Mouse (Mus musculus) urinary bladder, postnatal 14 days (tissue): ENCODE data around the gene Aars2.
A peak's percentile ranks its signal among the peaks of the same experiment; 100 is the strongest.

ENCODE experiments used
- DNase-seq: peaks from one replicate; pipeline ENCODE4 v3.0.0; 2021; ENCODE audit warnings: low spot score

The Aars2 gene

DNA sequence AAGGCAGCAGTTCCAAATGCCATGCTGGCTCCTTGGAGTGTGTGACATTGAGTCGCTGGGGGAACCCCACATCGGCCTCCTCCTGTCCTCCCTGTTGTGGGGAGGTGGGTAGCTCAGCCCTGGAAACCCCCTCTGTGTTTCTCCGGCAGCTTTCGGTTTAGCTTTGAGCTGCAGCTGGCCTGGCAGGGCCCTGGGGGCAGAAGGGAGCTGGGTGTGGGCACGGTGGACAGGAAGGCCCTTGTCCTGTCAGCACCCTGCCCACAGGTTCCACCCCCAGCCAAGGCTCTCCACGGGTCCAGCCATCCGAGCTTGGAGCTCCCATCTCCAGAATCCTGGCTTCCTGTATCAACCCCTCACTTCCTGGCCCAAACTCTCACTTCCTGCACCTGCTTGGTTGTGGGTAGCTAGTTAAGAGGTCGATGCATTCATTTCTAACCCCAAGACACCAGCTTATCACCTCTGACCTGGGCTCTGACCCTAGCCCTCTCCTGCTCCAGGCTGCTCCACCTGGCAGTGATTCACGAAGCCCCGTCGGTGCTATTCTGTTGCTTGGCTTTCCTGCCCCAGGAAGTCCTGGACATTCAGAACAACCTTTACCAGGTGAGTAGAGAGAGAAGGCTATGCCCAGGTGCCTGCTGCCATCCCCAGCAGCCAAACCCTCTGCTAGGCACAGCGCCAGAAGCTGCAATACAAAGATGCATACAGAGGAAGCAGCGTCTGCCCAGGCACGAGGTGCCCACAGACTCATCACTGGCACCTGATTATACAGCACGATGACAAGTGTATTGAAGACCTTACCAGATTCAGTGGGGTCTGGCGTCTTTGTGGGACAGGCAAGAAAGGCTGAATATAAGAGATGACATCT, 51.6 kb downstream of the Aars2 start:
- no peak for DNase-seq

DNA sequence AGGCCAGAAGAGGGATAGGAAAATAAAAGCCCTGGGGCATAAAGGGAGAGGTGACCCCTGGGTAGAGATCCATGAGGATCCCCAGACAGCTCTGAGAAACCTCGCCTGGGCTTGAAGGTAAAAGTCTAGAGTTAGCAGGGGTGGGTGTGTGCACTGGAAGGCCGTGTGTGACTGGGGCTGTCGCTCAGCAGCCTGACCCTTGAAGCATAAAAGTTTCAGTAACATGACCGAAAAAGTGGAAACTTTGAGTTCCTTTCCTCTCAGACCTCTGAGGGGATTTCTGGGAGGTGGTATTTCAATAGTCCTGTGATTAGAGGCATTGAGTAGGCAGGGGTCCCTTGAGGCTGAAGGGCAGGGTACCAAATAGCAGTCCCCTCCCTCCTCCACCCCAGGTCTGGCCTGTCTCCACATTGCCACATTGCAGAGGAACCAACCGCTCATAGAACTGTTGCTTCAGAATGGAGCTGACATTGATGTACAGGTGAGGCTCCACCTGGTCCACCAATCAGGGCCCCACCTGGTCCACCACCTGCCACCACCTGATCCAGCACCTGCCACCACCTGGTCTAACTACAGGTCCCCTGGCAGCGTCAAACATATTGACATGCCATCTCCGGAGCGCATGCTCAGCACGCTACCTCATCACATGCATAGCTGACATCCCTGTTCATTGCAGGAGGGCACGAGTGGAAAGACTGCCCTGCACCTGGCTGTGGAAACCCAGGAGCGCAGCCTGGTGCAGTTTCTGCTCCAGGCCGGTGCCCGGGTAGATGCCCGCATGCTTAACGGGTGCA, 53.3 kb downstream of the Aars2 start:
- no peak for DNase-seq

DNA sequence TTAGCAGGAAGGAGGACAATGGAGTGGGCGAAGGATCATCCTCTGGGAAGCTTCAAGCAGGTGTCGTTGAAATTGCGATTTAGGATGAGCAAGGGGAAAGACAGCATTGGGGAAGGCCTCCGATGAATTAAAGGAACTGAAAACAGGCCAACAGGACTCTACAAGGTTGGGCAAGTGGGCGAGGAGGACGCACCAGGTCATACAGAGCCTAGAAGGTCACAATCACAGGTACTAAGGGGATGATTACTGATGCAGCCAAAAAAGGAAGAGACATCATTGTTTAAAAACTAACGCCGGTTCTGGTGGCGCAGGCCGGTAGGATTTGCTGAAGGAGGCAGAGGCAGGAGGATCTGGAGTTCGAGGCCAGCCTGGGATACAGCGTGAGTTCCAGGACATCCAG, 56.6 kb downstream of the Aars2 start:
- DNase-seq: no peak

DNA sequence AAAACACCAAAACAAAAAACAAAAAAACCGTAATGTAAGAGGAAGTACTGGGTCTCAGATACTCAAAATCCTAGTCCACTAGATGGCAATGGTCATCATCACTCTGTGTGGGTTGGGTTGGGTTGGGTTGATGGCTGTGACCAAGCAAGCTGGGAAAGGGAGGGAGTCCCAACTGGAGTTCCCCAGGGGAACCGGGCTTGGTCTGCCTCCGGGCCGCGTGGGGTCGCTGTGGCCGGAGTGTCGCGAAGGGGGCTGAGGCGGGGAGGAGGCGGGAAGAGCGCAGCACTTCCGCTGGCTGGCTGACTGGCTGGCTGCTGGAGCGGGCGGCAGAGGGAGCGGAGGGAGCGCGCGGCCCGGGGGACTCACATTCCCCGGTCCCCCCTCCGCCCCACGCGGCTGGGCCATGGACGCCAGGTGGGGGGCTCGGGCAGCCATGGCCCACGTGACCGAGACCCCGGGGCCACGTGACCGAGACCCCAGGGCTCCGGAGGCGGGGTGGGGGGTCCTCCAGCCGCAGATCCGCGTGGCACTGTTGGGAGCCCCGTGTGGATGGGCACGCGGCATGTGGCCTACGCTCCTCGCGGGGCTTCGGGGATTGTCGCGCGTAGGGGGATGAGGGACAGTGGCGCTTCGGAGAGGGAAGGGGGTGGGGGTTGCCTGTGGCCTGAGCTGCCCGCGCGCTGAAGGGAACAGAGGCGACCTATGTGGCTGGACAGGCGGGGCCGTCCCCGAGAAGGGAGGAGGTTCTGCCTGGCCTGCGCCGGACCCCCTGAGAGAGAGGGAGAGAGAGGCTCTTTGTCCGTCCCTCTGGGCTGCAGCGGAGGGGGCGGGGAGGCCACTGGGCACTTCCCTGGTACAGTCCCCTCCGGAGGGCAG, 57.3 kb downstream of the Aars2 start, which contains the start of gene Slc35b2:
Gene Slc35b2, plus strand, starts transcription at position 220 of the 876 bp plus-strand sequence.
- peak; percentile 94 for DNase-seq

DNA sequence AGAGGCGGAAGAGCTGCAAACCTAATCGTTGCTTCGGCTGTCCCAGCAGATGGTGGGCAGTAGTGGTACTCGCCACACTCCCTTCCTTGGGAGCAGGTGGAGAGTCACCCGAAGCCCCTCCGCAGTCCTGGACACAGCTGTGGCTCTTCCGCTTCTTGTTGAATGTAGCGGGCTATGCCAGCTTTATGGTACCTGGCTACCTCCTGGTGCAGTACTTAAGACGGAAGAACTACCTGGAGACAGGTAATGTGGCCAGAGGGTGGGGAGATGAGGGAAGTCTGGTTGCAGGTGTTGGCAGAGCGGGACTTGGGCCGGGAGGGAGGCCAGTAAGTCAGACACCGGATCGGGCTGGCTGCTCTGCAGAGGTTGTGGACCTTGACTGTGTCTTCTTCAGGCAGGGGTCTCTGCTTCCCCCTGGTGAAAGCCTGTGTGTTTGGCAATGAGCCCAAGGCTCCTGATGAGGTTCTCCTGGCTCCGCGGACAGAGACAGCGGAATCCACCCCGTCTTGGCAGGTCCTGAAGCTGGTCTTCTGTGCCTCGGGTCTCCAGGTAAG, 58.0 kb downstream of the Aars2 start:
- DNase-seq: no peak

DNA sequence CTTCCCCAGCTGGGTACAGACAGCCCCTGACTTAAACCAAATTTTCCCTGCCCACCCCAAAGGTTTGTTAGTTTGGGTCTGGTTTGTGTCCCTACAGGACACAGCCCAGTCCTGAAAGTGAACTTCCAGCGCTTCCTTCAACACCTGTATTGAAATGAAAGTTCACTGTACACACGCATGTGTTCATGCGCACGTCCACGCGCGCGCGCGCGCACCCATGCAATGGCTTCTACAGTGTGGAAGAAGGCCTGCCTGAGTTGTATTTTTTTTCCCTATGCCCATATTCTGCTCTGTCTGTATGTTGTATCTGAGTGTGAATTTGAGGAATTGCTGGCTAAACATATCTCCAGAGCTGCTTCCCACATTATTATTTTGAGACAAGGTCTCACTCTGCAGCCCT, 58.5 kb downstream of the Aars2 start:
- DNase-seq: no peak

DNA sequence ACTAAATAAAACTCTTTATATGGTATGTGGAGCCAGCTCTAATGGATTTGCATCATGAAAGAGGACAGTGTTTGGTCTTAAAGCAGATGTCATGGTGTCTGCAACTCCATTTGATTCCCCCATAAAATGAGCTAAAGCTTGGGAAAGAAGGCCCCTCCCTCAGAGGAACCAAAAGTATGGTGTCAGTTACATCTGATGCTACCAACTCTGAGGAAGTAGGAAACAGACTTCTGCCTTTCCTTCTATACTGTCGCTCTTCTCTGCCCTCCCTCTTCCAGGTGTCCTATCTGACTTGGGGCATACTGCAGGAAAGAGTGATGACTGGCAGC, 59.4 kb downstream of the Aars2 start:
- no peak for DNase-seq

DNA sequence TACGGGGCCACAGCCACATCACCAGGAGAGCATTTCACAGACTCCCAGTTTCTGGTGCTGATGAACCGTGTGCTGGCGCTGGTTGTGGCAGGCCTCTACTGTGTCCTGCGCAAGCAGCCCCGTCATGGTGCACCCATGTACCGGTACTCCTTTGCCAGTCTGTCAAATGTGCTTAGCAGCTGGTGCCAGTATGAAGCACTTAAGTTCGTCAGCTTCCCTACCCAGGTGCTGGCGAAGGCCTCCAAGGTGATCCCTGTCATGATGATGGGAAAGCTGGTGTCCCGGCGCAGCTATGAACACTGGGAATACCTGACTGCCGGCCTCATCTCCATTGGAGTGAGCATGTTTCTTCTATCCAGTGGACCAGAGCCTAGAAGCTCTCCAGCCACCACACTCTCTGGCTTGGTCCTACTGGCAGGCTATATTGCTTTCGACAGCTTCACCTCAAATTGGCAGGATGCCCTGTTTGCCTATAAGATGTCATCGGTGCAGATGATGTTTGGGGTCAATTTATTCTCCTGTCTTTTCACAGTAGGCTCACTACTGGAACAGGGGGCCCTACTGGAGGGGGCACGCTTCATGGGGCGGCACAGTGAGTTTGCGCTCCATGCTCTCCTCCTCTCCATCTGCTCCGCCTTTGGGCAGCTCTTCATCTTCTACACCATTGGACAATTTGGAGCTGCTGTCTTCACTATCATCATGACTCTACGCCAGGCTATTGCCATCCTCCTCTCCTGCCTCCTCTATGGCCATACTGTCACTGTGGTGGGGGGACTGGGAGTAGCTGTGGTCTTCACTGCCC, 59.9 kb downstream of the Aars2 start:
- DNase-seq: no peak

DNA sequence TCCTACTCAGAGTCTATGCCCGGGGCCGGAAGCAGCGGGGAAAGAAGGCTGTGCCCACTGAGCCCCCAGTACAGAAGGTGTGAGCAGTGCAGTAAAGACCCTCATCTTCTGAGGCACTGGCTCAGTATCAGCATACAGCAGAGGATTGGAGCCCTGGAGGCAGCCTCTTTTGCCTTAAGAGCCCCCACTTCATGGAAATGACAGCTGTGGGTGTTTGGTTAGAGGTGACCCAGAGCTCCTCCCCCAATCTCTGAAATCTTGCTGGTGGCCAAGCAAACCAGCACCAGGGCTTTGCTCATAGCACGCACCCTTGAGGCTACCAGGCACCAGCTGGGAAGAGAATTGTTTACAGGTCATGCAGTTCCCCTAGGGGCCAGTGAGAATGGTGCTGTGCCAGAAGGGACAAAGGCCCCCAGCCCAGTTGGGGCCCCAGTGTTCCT, 60.5 kb downstream of the Aars2 start:
- DNase-seq: no peak

DNA sequence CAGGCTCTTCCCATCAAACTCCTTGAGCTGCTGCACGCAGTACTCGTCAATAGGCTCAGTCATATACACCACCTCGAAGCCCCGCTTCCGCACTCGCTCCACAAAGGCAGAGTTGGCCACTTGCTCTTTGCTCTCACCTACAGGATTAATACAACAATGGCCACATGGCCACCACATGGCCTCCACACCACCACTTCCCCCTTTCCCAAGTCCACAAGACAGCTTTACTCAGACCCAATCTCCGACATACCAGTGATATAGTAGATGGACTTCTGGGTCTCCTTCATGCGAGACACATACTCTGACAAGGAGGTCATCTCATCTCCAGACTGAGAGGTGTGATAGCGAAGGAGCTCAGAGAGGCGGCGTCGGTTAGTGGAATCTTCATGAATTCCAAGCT, 62.3 kb downstream of the Aars2 start:
- no peak for DNase-seq

DNA sequence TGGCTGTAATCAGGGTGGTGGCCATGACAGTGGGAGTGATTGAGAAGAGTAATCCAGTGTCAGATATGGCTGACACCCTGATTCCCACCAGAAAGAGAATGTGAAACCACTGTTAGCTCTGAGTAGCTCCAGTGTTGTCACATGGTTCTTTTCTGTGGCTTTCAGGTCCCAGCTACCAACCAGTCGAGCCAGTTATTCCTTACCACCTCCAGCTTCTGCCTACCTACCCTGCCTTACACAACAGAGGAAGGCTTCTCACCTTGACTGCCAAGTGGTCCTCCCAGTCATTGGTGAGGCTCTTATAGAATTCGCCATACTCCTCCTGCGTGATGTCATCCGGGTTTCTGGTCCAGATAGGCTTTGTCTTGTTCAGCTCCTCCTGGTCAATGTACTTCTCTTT, 63.4 kb downstream of the Aars2 start:
- no peak for DNase-seq
